Mouse (Mus musculus) midbrain, embryonic 10.5 days (tissue): Measurements from ENCODE around the gene Prss57. TPM values are rescaled to one million over a fixed set of nuclear protein-coding genes. Genes with fewer than 3 reads are reported as not detected.

Source experiments
- DNase-seq: peaks from one replicate; pipeline ENCODE4 v3.0.0-alpha.2; 2017; ENCODE audit warnings: low spot score
- H3K27ac ChIP-seq: fragments of 300-500 bp; sonication (generic); replicated peaks from 2 replicates; pipeline ENCODE4 v1.5.1; 2016; ENCODE audit warnings: mild to moderate bottlenecking
- H3K27me3 ChIP-seq: fragments of 300-500 bp; sonication (generic); 2 replicates; pipeline ENCODE4 v1.6.1; 2016; ENCODE audit warnings: low read depth, mild to moderate bottlenecking; ENCODE audit not compliant: poor library complexity, severe bottlenecking
- H3K36me3 ChIP-seq: fragments of 300-500 bp; sonication (generic); 2 replicates; pipeline ENCODE4 v1.6.1; 2016; ENCODE audit warnings: mild to moderate bottlenecking, moderate library complexity
- H3K4me1 ChIP-seq: fragments of 300-500 bp; sonication (generic); 2 replicates; pipeline ENCODE4 v1.6.1; 2016
- H3K4me3 ChIP-seq: fragments of 300-500 bp; sonication (generic); 2 replicates; pipeline ENCODE4 v1.5.1; 2016; ENCODE audit warnings: mild to moderate bottlenecking, moderate library complexity
- H3K9me3 ChIP-seq: fragments of 300-500 bp; sonication (generic); replicated peaks from 2 replicates; pipeline ENCODE4 v1.6.1; 2016; ENCODE audit warnings: mild to moderate bottlenecking
- WGBS: fragments of 180-500 bp; shearing (Covaris S2); methylation state at CpG from one replicate; pipeline ENCODE4 v1.1.7; 2016; 5-methylcytosine and 5-hydroxymethylcytosine counted together
- polyA plus RNA-seq: library from polyadenylated mRNA; unstranded; fragments of >200 nt; fragmentation: Nextera tagmentation; extraction: Ambion mirVana; gene quantifications from 2 replicates; pipeline ENCODE4 v1.2.1, GENCODE M21; 2016

The Prss57 gene
- polyA plus RNA-seq, 1 experiment from 2014 or later = 0.05 TPM

- Histone ChIP-seq H3K36me3 (peaks cover 43% of the 10 kb centered on the region), H3K27ac (peak overlapping the region; percentile 91), H3K9me3 (no peaks in the 10 kb centered on the region), H3K27me3 (no peaks in the 10 kb centered on the region), H3K4me1 (peaks cover 77% of the 10 kb centered on the region), H3K4me3 (peak overlapping the region; percentile 51)
- DNase-seq = peak; percentile 94
- WGBS = 5% methylated on average over 29 of the region's 29 CpGs
These were observed 13.1 kb upstream of the Prss57 start for GRCm38 (mm10) chr10:79803716-79804323.

- WGBS = 32% methylated on average over 11 of the region's 11 CpGs
- H3K27ac ChIP-seq = peak overlapping the region; percentile 91
- peak; percentile 46 for DNase-seq
- peaks cover 77% of the 10 kb centered on the region for H3K4me1 ChIP-seq
- H3K4me3 ChIP-seq = peak overlapping the region; percentile 30
- peaks cover 30% of the 10 kb centered on the region for H3K36me3 ChIP-seq
- no peaks in the 10 kb centered on the region for H3K27me3 ChIP-seq
- no peaks in the 10 kb centered on the region for H3K9me3 ChIP-seq
These were observed 11.7 kb upstream of the Prss57 start for GRCm38 (mm10) chr10:79802331-79802971.

GRCm38 (mm10) chr10:79801837-79802236 lies 11.1 kb upstream of the Prss57 start:
- Histone ChIP-seq H3K4me3 (peak overlapping the region; percentile 30), H3K9me3 (no peaks in the 10 kb centered on the region)

GRCm38 (mm10) chr10:79800508-79800907 lies 9.7 kb upstream of the Prss57 start:
- H3K9me3 ChIP-seq = no peaks in the 10 kb centered on the region
- H3K4me1 ChIP-seq = peaks cover 72% of the 10 kb centered on the region
- no peaks in the 10 kb centered on the region for H3K27me3 ChIP-seq
- WGBS = 89% methylated on average over 11 of the region's 11 CpGs
- H3K4me3 ChIP-seq = no peak overlapping the region
- no peak for DNase-seq
- H3K27ac ChIP-seq = peak overlapping the region; percentile 42; the same call in 1 of the 2 replicates
- peaks cover 28% of the 10 kb centered on the region for H3K36me3 ChIP-seq

More at GRCm38 (mm10) chr10:79801837-79802236, 11.1 kb upstream of the Prss57 start:
- WGBS = 17% methylated on average over 3 of the region's 3 CpGs
- no peaks in the 10 kb centered on the region for H3K27me3 ChIP-seq
- H3K36me3 ChIP-seq = peaks cover 27% of the 10 kb centered on the region
- no peak for DNase-seq
- H3K4me1 ChIP-seq = peaks cover 80% of the 10 kb centered on the region
- H3K27ac ChIP-seq = peak overlapping the region; percentile 91

GRCm38 (mm10) chr10:79798289-79798928 lies 7.6 kb upstream of the Prss57 start:
- 92% methylated on average over 12 of the region's 12 CpGs for WGBS
- Histone ChIP-seq H3K27ac (no peak overlapping the region), H3K9me3 (no peaks in the 10 kb centered on the region), H3K4me1 (peaks cover 68% of the 10 kb centered on the region), H3K36me3 (peaks cover 28% of the 10 kb centered on the region), H3K27me3 (no peaks in the 10 kb centered on the region), H3K4me3 (no peak overlapping the region; the same call in 1 of the 2 replicates)
- no peak for DNase-seq

GRCm38 (mm10) chr10:79797326-79797725 lies 6.6 kb upstream of the Prss57 start:
- Histone ChIP-seq H3K27me3 (no peaks in the 10 kb centered on the region), H3K27ac (peak overlapping the region; percentile 61; the same call in 1 of the 2 replicates), H3K4me3 (peak overlapping the region; percentile 31), H3K36me3 (peaks cover 28% of the 10 kb centered on the region), H3K9me3 (no peaks in the 10 kb centered on the region), H3K4me1 (peaks cover 63% of the 10 kb centered on the region)
- DNase-seq = no peak
- WGBS = 58% methylated on average over 15 of the region's 15 CpGs

- 99% methylated on average over 3 of the region's 3 CpGs for WGBS
- peaks cover 26% of the 10 kb centered on the region for H3K36me3 ChIP-seq
- no peaks in the 10 kb centered on the region for H3K27me3 ChIP-seq
- H3K9me3 ChIP-seq = no peaks in the 10 kb centered on the region
- H3K27ac ChIP-seq = no peak overlapping the region
- peaks cover 49% of the 10 kb centered on the region for H3K4me1 ChIP-seq
- no peak for DNase-seq
- H3K4me3 ChIP-seq = no peak overlapping the region
These were observed 5.1 kb upstream of the Prss57 start for GRCm38 (mm10) chr10:79795905-79796304.

GRCm38 (mm10) chr10:79794491-79794931 lies 3.8 kb upstream of the Prss57 start:
- Histone ChIP-seq H3K36me3 (peaks cover 14% of the 10 kb centered on the region), H3K9me3 (no peaks in the 10 kb centered on the region), H3K4me1 (peaks cover 45% of the 10 kb centered on the region), H3K4me3 (peak overlapping the region; percentile 95), H3K27ac (peak overlapping the region; percentile 98), H3K27me3 (no peaks in the 10 kb centered on the region)
- 3% methylated on average over 10 of the region's 10 CpGs for WGBS
- peak; percentile 70 for DNase-seq

- peak; percentile 60 for DNase-seq
- Histone ChIP-seq H3K4me3 (peak overlapping the region; percentile 95), H3K9me3 (no peaks in the 10 kb centered on the region), H3K36me3 (peaks cover 9% of the 10 kb centered on the region), H3K27ac (peak overlapping the region; percentile 98), H3K4me1 (peaks cover 48% of the 10 kb centered on the region), H3K27me3 (no peaks in the 10 kb centered on the region)
- 2% methylated on average over 38 of the region's 38 CpGs for WGBS
These were observed 3.2 kb upstream of the Prss57 start for GRCm38 (mm10) chr10:79793738-79794490.

GRCm38 (mm10) chr10:79793051-79793737 lies 2.4 kb upstream of the Prss57 start, which contains the start of gene Palm:
Gene Palm (plus strand): TSS chr10:79793572.
- WGBS = 6% methylated on average over 51 of the region's 51 CpGs
- H3K27ac ChIP-seq = peak within 1 kb of the TSS; percentile 98

GRCm38 (mm10) chr10:79792339-79793040 lies 1.7 kb upstream of the Prss57 start:
- Histone ChIP-seq H3K4me1 (peaks cover 44% of the 10 kb centered on the region), H3K9me3 (no peaks in the 10 kb centered on the region), H3K36me3 (peaks cover 9% of the 10 kb centered on the region), H3K27ac (no peak overlapping the region), H3K27me3 (peaks cover 2% of the 10 kb centered on the region), H3K4me3 (peak overlapping the region; percentile 95; the same call in 1 of the 2 replicates)
- DNase-seq = no peak
- 89% methylated on average over 5 of the region's 5 CpGs for WGBS

More at GRCm38 (mm10) chr10:79793051-79793737, 2.4 kb upstream of the Prss57 start, which contains the start of gene Palm:
- H3K4me1 ChIP-seq = peaks cover 48% of the 10 kb centered on the region
- H3K36me3 ChIP-seq = peaks cover 9% of the 10 kb centered on the region
- peak within 1 kb of the TSS; percentile 95 for H3K4me3 ChIP-seq
- no peaks in the 10 kb centered on the region for H3K27me3 ChIP-seq
- DNase-seq = peak; percentile 81
- no peaks in the 10 kb centered on the region for H3K9me3 ChIP-seq
